Mouse (Mus musculus): ENCODE measurements around the gene Sorl1. TPM values are rescaled to one million over a fixed set of nuclear protein-coding genes. Genes with fewer than 3 reads are reported as not detected.

The Sorl1 gene
- polyA plus RNA-seq, 1 experiment from 2014 or later = 9.6 TPM

- WGBS = 63% methylated on average over 19 of the region's 19 CpGs
- Histone ChIP-seq H3K4me3 (no peak overlapping the region), H3K9me3 (replicated peaks) (no peaks in the 10 kb centered on the region), H3K36me3 (no peaks in the 10 kb centered on the region), H3K27me3 (replicated peaks) (no peaks in the 10 kb centered on the region), H3K27ac (ENCODE audit: poor library complexity, severe bottlenecking) (no peak overlapping the region), H3K4me1 (replicated peaks) (no peaks in the 10 kb centered on the region; the same call in 1 of the 2 replicates), H3K9ac (no peak overlapping the region), H3K4me2 (no peak overlapping the region)
- ATAC-seq (ENCODE audit: insufficient number of reproducible peaks, low FRiP score) = no peak
Observed at GRCm38 (mm10) chr9:42033291-42034115, 90.6 kb downstream of the Sorl1 start.

- H3K4me2 ChIP-seq = no peak overlapping the region
- H3K9ac ChIP-seq = no peak overlapping the region
- no peak for ATAC-seq (ENCODE audit: insufficient number of reproducible peaks, low FRiP score)
- no peak overlapping the region for H3K4me3 ChIP-seq
- no peaks in the 10 kb centered on the region for H3K9me3 ChIP-seq (replicated peaks)
- H3K4me1 ChIP-seq (replicated peaks) = no peaks in the 10 kb centered on the region; the same call in 1 of the 2 replicates
- H3K27ac ChIP-seq (ENCODE audit: poor library complexity, severe bottlenecking) = no peak overlapping the region
- no peaks in the 10 kb centered on the region for H3K27me3 ChIP-seq (replicated peaks)
- 53% methylated on average over 9 of the region's 9 CpGs for WGBS
- no peaks in the 10 kb centered on the region for H3K36me3 ChIP-seq
Observed at GRCm38 (mm10) chr9:42032419-42032818, 91.7 kb downstream of the Sorl1 start.

GRCm38 (mm10) chr9:42028807-42029206, 95.3 kb downstream of the Sorl1 start:
- Histone ChIP-seq H3K4me3 (no peak overlapping the region), H3K36me3 (0 out of 2 replicates have a peak, but pooled peaks cover 2% of the 10 kb centered on the region), H3K4me1 (replicated peaks) (no peaks in the 10 kb centered on the region), H3K27ac (ENCODE audit: poor library complexity, severe bottlenecking) (no peak overlapping the region), H3K9ac (no peak overlapping the region), H3K9me3 (replicated peaks) (no peaks in the 10 kb centered on the region), H3K27me3 (replicated peaks) (no peaks in the 10 kb centered on the region), H3K4me2 (no peak overlapping the region)
- WGBS = 74% methylated on average over 4 of the region's 4 CpGs
- no peak for ATAC-seq (ENCODE audit: insufficient number of reproducible peaks, low FRiP score)

GRCm38 (mm10) chr9:42024257-42024656, 99.8 kb downstream of the Sorl1 start:
- Histone ChIP-seq H3K4me2 (no peak overlapping the region), H3K4me1 (replicated peaks) (peaks cover 7% of the 10 kb centered on the region; the same call in 1 of the 2 replicates), H3K27me3 (replicated peaks) (no peaks in the 10 kb centered on the region), H3K9ac (no peak overlapping the region), H3K4me3 (no peak overlapping the region), H3K27ac (ENCODE audit: poor library complexity, severe bottlenecking) (no peak overlapping the region), H3K36me3 (0 out of 2 replicates have a peak, but pooled peaks cover 5% of the 10 kb centered on the region), H3K9me3 (replicated peaks) (no peaks in the 10 kb centered on the region)
- ATAC-seq (ENCODE audit: insufficient number of reproducible peaks, low FRiP score) = no peak
- 54% methylated on average over 9 of the region's 9 CpGs for WGBS

GRCm38 (mm10) chr9:42023383-42023782, 100.7 kb downstream of the Sorl1 start:
- H3K27ac ChIP-seq (ENCODE audit: poor library complexity, severe bottlenecking) = no peak overlapping the region
- H3K4me2 ChIP-seq = no peak overlapping the region
- H3K9me3 ChIP-seq (replicated peaks) = no peaks in the 10 kb centered on the region
- ATAC-seq (ENCODE audit: insufficient number of reproducible peaks, low FRiP score) = no peak
- no peak overlapping the region for H3K4me3 ChIP-seq
- H3K4me1 ChIP-seq (replicated peaks) = peaks cover 10% of the 10 kb centered on the region; the same call in 1 of the 2 replicates
- WGBS = 52% methylated on average over 3 of the region's 3 CpGs
- no peaks in the 10 kb centered on the region for H3K27me3 ChIP-seq (replicated peaks)
- no peak overlapping the region for H3K9ac ChIP-seq
- H3K36me3 ChIP-seq = 0 out of 2 replicates have a peak, but pooled peaks cover 5% of the 10 kb centered on the region

- Histone ChIP-seq H3K9me3 (replicated peaks) (no peaks in the 10 kb centered on the region), H3K9ac (no peak overlapping the region), H3K4me3 (no peak overlapping the region), H3K4me1 (replicated peaks) (peaks cover 10% of the 10 kb centered on the region; the same call in 1 of the 2 replicates), H3K27ac (ENCODE audit: poor library complexity, severe bottlenecking) (no peak overlapping the region), H3K36me3 (0 out of 2 replicates have a peak, but pooled peaks cover 5% of the 10 kb centered on the region), H3K27me3 (replicated peaks) (no peaks in the 10 kb centered on the region), H3K4me2 (no peak overlapping the region)
- WGBS = 89% methylated on average over 12 of the region's 12 CpGs
- no peak for ATAC-seq (ENCODE audit: insufficient number of reproducible peaks, low FRiP score)
Observed at GRCm38 (mm10) chr9:42022318-42022717, 101.8 kb downstream of the Sorl1 start.

- Histone ChIP-seq H3K9me3 (replicated peaks) (0 out of 2 replicates have a peak, but pooled peaks cover 10% of the 10 kb centered on the region), H3K27me3 (replicated peaks) (no peaks in the 10 kb centered on the region), H3K4me3 (no peak overlapping the region), H3K27ac (ENCODE audit: poor library complexity, severe bottlenecking) (no peak overlapping the region), H3K36me3 (peaks cover 13% of the 10 kb centered on the region), H3K9ac (no peak overlapping the region), H3K4me1 (replicated peaks) (peaks cover 10% of the 10 kb centered on the region; the same call in 1 of the 2 replicates), H3K4me2 (no peak overlapping the region)
- ATAC-seq (ENCODE audit: insufficient number of reproducible peaks, low FRiP score) = no peak
- WGBS = 20% methylated on average over 7 of the region's 7 CpGs
Observed at GRCm38 (mm10) chr9:42019308-42020031, 104.6 kb downstream of the Sorl1 start.

- Histone ChIP-seq H3K27ac (ENCODE audit: poor library complexity, severe bottlenecking) (no peak overlapping the region), H3K36me3 (no peaks in the 10 kb centered on the region), H3K4me3 (no peak overlapping the region), H3K9me3 (replicated peaks) (no peaks in the 10 kb centered on the region), H3K9ac (no peak overlapping the region), H3K27me3 (replicated peaks) (no peaks in the 10 kb centered on the region), H3K4me2 (no peak overlapping the region), H3K4me1 (replicated peaks) (no peaks in the 10 kb centered on the region; the same call in 1 of the 2 replicates)
- no peak for ATAC-seq (ENCODE audit: insufficient number of reproducible peaks, low FRiP score)
- WGBS = 87% methylated on average over 5 of the region's 5 CpGs
Observed at GRCm38 (mm10) chr9:42008501-42008900, 115.6 kb downstream of the Sorl1 start.

- no peak overlapping the region for H3K27ac ChIP-seq (ENCODE audit: poor library complexity, severe bottlenecking)
- ATAC-seq (ENCODE audit: insufficient number of reproducible peaks, low FRiP score) = no peak
- WGBS = 64% methylated on average over 8 of the region's 8 CpGs
Observed at GRCm38 (mm10) chr9:42005101-42005500, 119.0 kb downstream of the Sorl1 start.

GRCm38 (mm10) chr9:42004140-42004539, 120.0 kb downstream of the Sorl1 start:
- Histone ChIP-seq H3K4me2 (no peak overlapping the region), H3K9ac (no peak overlapping the region), H3K27me3 (replicated peaks) (no peaks in the 10 kb centered on the region), H3K4me1 (replicated peaks) (no peaks in the 10 kb centered on the region; the same call in 1 of the 2 replicates), H3K27ac (ENCODE audit: poor library complexity, severe bottlenecking) (no peak overlapping the region), H3K36me3 (no peaks in the 10 kb centered on the region), H3K4me3 (no peak overlapping the region), H3K9me3 (replicated peaks) (no peaks in the 10 kb centered on the region)
- 88% methylated on average over 4 of the region's 4 CpGs for WGBS
- no peak for ATAC-seq (ENCODE audit: insufficient number of reproducible peaks, low FRiP score)

More at GRCm38 (mm10) chr9:42005101-42005500, 119.0 kb downstream of the Sorl1 start:
- H3K9ac ChIP-seq = no peak overlapping the region
- H3K27me3 ChIP-seq (replicated peaks) = no peaks in the 10 kb centered on the region
- H3K9me3 ChIP-seq (replicated peaks) = no peaks in the 10 kb centered on the region
- H3K4me2 ChIP-seq = no peak overlapping the region
- no peaks in the 10 kb centered on the region; the same call in 1 of the 2 replicates for H3K4me1 ChIP-seq (replicated peaks)
- H3K4me3 ChIP-seq = no peak overlapping the region
- no peaks in the 10 kb centered on the region for H3K36me3 ChIP-seq

Measured in heart, embryonic 12.5 days (tissue).